Mouse (Mus musculus) gastrocnemius, adult 8-10 months (tissue): ENCODE results near the gene Htr2b. TPM values are rescaled to one million over a fixed set of nuclear protein-coding genes. Genes with fewer than 3 reads are reported as not detected.

Experiments
- DNase-seq, 2 experiments: peaks; one replicate each; pipeline ENCODE4 v3.0.0; 2022; ENCODE audit warnings: low spot score in 2 of 2
- total RNA-seq, 4 experiments: library from RNA; stranded (reverse); gene quantifications; 2 replicates each; pipeline ENCODE4 v1.2.4; 2022

Gene Htr2b
- total RNA-seq = under 1 TPM in 2 of 4 experiments, not detected in 2; 0.27 to 0.65 TPM

GRCm38 (mm10) chr1:86111779-86112178 lies at the start of gene Htr2b:
TSS of gene Htr2b (minus strand) at chr1:86111970.
- DNase-seq = no peak

GRCm38 (mm10) chr1:86161061-86161460 lies 49.3 kb upstream of the Htr2b start:
- DNase-seq = no peak

GRCm38 (mm10) chr1:86160479-86160878 lies 48.7 kb upstream of the Htr2b start:
- no peak for DNase-seq

GRCm38 (mm10) chr1:86160059-86160458 lies 48.3 kb upstream of the Htr2b start:
- DNase-seq = no peak

GRCm38 (mm10) chr1:86156595-86156994 lies 44.8 kb upstream of the Htr2b start:
- no peak for DNase-seq

DNA sequence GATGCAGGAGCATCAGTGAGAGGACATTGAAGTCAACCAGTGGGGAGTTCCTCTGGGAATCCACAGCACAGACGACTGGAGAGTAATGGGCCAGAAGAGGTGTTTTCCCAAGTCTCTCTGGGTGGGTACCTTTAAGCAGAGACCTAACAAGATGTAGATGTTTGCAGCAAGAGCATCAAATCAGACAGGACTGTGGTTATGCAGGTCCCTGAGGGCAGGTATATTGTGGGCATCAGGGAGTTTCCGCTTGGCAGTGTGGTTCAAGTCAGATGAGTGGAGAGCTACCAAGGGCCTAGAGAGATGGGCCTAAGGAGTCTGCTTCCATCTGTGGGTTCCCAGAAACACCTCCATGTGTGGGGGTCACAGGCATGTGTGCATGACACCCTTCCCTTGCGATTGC lies 44.3 kb upstream of the Htr2b start:
- no peak for DNase-seq

DNA sequence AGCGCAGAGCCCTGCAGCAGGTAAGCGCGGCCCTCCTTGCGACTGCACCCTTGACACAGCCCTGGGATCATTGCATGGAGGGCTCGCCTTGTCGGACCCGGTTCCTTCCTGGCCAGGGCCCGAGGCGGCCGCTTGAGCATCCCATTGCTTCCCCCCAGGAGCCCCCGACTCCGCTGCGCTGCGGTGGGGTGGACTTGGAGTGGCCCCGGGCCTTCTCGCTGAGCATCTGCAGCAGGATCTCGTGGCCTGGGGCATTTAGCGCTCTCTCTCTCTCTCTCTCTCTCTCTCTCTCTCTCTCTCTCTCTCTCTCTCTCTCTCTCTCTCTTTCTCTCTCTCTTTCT lies 43.0 kb upstream of the Htr2b start:
- no peak for DNase-seq

DNA sequence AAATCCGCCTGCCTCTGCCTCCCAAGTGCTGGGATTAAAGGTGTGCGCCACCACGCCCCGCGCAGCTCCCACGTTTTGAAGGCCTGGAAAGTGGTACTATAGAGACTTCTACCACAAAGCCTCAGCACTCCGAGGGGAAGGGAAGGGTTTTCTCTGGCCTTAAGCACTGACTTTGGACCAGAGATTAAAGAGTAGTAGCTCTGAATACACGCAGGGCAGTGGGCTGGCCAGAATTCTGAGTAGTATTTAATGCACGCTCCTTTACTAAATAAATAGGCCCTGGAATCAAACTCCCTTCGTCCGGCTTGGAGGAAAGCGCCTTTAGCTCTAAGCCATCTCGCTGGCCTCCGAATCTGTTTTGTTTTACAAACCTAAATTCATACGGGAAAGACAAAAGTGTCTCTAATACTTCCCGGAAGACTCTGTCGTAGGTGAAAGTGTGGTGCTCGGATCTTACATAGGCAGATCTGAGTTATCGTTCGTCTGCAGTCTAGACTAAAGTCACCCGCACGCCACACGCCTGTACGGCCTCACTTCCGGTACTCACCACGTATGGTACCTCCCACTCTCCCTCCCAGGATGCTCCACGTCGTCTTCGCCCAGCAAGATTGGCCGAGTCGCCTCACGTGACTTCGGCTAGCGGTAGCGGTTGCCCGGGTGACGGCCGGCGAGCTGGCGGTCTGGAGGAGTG lies 42.5 kb upstream of the Htr2b start, which contains the start of gene Armc9:
TSS of gene Armc9 (plus strand) at position 648 of the 691 bp plus-strand sequence.
- DNase-seq = peak; percentile 79 to 87

- DNase-seq = no peak
Measured at GRCm38 (mm10) chr1:86152618-86153017, 40.8 kb upstream of the Htr2b start.

DNA sequence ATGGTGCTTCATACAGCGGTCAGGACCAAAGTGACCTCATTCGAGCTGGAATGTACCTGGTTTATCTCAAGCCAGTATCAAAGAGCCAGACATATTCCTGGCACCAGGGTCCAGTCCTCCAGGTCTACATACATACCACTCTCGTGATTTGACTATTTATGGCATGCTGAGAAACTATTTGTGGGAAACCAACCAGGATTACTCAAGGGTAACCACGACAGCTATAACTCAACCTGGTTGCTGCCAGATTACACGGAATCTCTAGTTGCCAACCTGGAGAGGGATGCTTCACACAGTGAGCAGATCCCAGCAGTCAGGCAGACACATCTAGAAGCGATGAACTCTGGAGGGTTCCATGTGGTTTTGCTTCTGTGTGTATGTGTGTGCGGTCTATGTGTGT lies 39.6 kb upstream of the Htr2b start:
- no peak for DNase-seq

DNA sequence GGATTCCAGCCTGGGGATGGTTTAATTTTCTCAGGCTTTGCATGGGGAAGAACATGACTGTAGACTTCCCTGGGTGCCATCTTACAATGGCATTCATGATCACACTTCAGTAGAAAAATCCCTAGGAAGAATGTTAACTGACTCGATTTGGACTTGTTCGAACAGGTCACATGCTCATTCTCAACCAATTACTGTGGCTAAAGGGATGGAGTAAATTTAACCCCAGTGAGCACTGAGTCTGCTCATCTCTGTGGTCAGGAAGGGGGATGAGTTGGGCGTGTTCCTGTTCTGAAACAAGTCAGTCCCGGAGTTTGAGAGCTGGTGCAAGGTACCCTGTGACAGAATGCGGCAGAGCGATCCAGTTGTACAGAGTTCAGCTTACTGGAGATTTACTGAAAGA lies 39.2 kb upstream of the Htr2b start:
- DNase-seq = no peak

DNA sequence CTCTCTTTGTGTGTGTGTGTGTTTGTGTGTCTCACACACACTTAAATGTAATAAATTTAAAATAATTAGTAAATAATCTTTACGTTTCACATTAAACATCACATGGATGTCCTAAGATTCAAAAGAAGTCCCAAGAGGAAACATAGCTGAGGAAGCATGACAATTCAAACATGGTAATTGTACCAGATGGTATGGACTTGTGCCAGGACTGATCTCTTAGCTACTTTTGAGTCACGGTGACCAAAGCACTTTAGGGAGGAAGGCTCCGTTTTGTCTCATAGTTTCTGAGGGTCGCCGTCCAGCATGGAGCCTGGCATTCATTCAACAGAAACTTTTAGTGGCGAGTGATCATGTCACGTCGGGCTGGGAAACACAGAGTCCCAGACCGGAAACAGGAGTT lies 36.4 kb upstream of the Htr2b start:
- no peak for DNase-seq

GRCm38 (mm10) chr1:86147557-86147956 lies 35.8 kb upstream of the Htr2b start:
- DNase-seq = no peak

DNA sequence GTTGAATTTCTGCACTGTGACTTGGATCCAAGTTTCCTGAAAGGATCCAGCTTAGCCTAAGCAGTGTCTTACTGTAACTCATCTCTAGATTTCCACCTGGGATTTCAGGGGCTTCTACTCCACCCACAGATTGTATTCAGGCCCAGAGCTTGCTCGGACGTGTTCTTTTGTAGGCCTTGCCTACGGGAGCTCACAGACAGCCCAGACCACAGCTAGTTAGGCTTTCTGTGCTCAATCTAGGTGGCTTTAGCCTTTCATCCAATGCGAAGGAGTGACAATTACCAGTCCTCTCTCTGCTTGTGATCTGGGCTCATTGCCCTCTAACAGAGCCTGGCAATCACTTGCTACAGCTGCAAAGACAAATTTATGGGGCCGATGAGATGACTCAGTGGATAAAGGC lies 34.5 kb upstream of the Htr2b start:
- DNase-seq = no peak

GRCm38 (mm10) chr1:86144001-86144944 lies 32.5 kb upstream of the Htr2b start:
- DNase-seq = no peak

GRCm38 (mm10) chr1:86143165-86143564 lies 31.4 kb upstream of the Htr2b start:
- DNase-seq = no peak

GRCm38 (mm10) chr1:86141081-86141480 lies 29.3 kb upstream of the Htr2b start:
- no peak for DNase-seq

- no peak for DNase-seq
Measured at GRCm38 (mm10) chr1:86135315-86135714, 23.5 kb upstream of the Htr2b start.

GRCm38 (mm10) chr1:86133337-86133736 lies 21.6 kb upstream of the Htr2b start, which contains the start of gene Gm21972:
TSS of gene Gm21972 (plus strand) at chr1:86133637.
- DNase-seq = no peak

GRCm38 (mm10) chr1:86126036-86126435 lies 14.3 kb upstream of the Htr2b start:
- DNase-seq = no peak

GRCm38 (mm10) chr1:86119549-86119948 lies 7.8 kb upstream of the Htr2b start:
- no peak for DNase-seq

DNA sequence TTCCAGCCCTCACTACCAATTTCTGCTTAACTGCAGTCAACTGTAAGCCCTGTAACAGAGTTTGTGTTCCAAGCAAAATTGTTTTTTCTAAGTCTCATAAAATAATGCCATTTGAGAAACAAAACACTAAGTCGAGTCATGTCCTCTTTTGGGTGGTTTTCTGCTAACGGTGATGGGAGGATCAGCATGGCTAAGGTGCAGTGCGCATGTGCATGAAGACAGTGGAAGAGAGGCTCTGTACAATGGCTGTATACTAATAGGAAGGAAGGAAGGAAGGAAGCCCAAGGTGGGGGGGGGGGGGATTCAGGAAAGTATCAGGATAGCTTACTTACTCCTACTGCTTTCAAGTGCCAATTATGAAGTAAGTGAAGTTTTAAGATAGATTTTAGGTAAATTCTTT lies 2.4 kb upstream of the Htr2b start:
- DNase-seq = no peak

GRCm38 (mm10) chr1:86105054-86105453 lies 6.7 kb downstream of the Htr2b start:
- DNase-seq = no peak
